Mouse (Mus musculus): ENCODE measurements around the gene Pnpla2. TPM values are rescaled to one million over a fixed set of nuclear protein-coding genes. Genes with fewer than 3 reads are reported as not detected.
"Not testable (repeated sequence)": the region's sequence is repeated elsewhere in the genome, so short reads cannot be mapped to it uniquely, and the experiment has no call there.

Gene Pnpla2
- 100 to 1,000 TPM; 265 to 357 TPM for total RNA-seq (2021)
- long read RNA-seq, experiment 1, transcript Pnpla2-203 (9 exons, 2,625 nt) = major isoform, 74 of 127 reads
- long read RNA-seq, experiment 1, partial matches to known transcripts = 51 of 127 reads
- long read RNA-seq, experiment 1, other reads (novel, unspliced or antisense) = 2 of 127 reads
- long read RNA-seq, experiment 2, transcript Pnpla2-203 (9 exons, 2,625 nt) = major isoform, 102 of 166 reads
- long read RNA-seq, experiment 2, partial matches to known transcripts = 60 of 166 reads
- long read RNA-seq, experiment 2, other reads (novel, unspliced or antisense) = 3 of 166 reads

- peak; percentile 95 for DNase-seq
Observed at GRCm38 (mm10) chr7:141454967-141455551, at the start of gene Pnpla2. Gene Pnpla2 (plus strand): TSS chr7:141455198.

- no peak for DNase-seq
Observed at GRCm38 (mm10) chr7:141405466-141405865, 49.5 kb upstream of the Pnpla2 start.

DNA sequence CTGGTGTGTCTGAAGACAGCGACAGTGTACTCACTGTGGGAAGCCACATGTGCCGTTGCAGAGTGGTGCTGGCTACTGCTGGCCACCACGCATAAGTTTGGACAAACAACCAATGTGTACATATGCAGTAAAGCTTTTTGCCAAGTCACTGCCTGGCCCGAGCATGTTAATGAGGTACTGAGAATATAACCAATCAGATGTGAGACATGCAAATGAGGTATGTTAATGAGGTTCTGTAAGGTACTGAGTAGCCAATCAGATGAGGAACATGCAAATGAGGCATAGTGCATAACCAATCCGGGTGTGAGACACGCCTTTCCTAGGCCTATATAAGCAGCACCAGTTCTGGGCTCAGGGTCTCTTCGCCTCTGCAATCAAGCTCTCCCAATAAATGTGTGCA is 47.3 kb upstream of the Pnpla2 start:
- DNase-seq = not testable (repeated sequence)

- DNase-seq = peak; percentile 72
Observed at GRCm38 (mm10) chr7:141408833-141409232, 46.2 kb upstream of the Pnpla2 start.

DNA sequence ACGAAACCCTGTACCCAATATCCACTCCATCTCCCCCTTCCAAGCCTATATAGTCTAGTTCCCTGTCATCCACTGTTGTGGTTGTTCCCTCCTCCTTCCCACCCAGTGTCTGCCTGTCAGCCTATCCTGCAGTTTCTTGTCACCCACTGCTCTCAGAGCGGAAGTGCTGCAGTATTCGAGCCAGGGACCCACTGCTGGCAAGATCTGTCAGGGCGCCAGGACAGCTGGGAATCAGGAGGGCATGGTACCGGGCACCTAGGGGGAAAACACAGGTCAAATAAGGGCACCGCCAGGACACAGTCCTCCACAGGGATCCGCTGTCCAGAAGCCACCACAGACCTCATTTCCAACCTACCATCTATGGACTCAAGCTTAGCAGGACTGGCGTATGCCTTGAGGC is 44.4 kb upstream of the Pnpla2 start:
- DNase-seq = no peak

DNA sequence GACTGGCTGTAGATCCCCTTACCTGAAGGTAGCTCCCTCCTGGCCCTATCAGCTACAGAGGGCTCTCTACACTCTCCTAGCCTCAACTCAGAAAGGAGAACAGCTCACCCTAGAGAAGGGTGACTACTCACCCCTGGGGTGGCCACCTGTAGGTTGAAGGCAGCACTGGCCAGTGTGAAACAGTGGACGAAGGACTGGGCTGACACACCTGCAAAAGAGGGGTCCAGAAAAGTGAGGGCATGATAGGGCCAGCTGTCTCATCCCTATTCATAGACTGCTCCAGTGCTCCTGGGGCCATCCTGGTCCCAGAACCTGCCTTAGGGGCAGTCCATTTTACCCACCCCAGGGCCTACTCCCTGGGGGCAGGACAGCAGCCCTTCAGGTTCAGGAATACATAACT is 43.3 kb upstream of the Pnpla2 start:
- no peak for DNase-seq

DNA sequence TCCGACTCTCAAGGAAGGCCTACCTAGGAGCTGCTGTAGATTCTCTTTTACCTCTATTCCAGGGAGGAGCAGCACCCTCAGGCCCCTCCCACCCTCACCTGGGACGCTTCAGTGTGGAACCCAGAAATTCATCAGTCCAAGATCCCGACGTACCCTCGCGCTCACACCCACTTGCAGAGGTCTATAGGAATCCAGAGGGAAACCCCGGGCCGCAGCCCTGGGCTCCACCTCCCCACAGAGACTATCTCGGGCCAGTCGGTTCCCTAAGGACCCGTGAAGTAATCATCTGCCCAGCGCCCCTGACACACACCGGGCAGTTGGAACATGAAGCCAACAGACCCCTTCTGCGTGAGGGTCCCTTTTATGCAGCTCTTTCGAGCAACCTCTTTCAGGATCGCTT is 41.7 kb upstream of the Pnpla2 start:
- DNase-seq = no peak

- DNase-seq = peak; percentile 99
Observed at GRCm38 (mm10) chr7:141413809-141414584, 41.0 kb upstream of the Pnpla2 start, which contains the start of gene Gatd1. Gene Gatd1 (minus strand): TSS chr7:141414136.

DNA sequence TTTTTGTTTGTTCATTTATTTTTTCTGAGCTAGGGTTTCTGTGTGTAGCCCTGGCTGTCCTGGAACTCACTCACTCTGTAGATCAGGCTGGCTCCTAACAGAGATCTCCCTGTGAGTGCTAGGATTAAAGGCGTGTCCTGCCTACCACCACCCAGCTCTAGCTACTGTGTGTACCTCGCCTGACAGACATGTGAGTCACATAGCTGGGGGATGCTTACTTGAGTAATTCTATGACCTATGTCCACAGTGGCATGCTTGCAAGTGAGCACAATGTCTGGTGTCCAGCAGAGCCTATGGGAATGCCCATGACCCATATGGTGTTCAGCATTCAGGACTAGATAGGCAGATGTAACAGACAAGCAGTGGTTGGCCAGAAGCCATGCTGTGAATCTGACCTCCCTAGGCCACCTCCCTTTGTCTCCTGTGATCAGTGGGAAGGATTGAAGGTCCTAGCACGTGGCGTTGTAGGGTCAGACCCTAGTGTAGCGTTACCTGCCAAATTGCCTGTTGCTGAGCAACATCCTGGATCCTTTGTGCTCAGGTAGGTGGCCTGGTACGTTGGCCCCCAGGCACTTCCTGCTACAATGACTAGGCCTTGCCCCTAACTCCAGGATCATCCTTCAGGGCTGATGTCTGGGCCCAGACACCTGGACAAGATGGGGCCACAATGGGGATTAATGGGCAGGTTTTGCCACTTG is 38.7 kb upstream of the Pnpla2 start:
- no peak for DNase-seq

- no peak for DNase-seq
Observed at GRCm38 (mm10) chr7:141417731-141418681, 37.0 kb upstream of the Pnpla2 start.

DNA sequence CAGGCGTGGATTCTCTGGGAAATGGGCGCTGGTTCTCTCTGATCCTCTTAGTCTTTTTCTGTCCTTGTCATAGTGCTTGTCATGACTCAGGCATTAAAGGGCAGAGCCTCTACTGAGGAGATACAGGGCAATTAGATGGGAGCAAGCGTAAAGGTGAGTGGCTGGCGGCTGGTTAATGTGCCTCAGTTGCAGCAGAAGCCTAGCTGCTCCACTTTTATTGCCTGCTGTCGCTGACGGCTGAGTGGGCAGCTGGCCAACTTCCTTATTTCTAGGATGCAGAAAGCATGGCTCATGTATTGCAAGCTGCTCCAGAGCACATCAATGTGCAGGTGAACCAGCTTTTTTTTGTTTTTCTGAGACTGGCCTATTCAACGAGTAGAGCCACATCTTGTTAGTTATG is 36.0 kb upstream of the Pnpla2 start:
- no peak for DNase-seq

DNA sequence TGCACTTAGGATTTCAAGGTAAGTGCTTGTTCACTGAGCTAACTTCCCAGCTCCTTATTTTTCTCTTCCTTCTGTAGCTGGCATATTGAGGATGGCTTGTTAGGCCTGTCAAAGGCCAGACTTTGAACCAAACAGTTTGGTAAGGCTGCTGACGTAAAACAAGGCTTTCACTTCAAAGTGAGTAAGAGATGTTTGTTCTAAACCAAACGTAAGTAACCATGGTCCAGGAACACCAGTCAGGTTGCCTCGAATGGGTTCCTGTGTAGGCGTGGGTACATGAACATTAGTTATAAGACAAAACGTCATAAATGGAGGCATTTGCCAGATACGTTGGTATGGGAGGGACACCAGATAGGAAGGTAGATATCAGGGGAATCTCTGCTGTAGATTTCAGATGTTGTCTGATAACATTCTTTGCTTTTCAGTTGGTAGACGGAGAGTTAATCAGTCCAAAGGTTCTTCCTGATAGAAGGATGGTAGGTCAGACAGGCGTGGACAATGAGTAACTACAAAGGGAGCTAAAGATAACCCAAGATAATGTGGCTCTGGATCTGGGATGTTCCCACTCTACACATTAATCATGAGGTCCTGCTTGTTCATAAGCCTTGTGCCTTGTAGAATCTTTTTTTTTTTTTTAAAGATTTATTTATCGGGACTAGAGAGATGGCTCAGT is 34.8 kb upstream of the Pnpla2 start:
- no peak for DNase-seq

GRCm38 (mm10) chr7:141423811-141424210 is 31.2 kb upstream of the Pnpla2 start:
- DNase-seq = no peak

DNA sequence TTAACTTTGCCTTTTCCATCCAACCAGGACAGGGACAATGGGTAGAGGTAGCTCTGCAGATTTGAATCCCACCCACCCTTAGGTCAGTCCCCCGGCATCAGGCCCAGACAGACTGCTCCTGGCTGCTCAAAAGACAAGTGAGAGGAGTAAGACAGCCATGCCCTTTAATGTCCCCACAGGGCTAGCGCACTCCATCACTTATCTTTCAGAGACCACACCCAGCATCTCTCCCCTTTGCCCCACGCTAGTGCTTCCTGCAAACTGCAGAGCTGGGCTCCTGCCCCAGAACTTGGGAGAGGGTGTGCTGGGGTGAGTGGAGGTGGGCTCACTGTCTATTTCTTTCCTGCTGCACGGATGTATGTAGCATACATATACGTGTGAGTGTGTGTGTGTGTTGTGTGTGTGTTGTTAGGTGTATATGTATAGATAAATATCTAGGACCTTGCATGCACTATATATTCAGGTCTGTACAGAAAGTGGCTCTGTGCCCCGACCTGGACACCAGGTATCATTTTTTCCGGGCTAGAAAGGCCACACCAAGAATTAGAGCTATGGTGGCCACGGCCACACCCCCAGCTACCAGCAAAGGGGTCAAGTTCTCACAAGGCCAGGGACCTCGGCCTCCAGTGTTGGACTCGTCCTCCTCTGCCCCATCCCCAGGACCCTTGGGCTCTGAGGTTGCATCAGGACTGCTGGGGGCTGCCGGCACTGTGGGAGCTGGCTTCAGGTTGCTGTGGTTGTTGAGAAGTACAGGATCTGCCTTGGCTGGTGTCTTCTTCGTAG is 27.9 kb upstream of the Pnpla2 start:
- no peak for DNase-seq

DNA sequence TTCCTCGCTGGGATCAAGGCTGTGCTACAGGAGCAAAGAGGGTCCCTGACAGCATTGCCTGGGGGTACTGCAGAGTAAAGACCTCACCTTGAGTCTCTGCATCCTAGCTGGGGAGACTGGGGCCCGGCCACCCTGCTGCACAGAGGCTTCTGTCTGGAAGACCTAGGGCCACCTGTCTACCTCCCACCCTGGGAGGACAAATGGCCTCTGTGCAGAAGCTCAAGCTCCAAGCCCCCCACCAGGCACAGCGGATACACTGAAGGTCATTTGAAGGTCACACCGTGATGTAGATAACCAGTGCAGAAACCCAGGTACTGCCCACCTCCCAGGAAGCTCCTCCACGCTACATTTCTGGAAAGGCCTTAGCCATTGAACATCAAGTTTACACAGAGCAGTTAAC is 26.3 kb upstream of the Pnpla2 start:
- no peak for DNase-seq

GRCm38 (mm10) chr7:141429310-141429709 is 25.7 kb upstream of the Pnpla2 start, which contains the start of gene Cend1:
Gene Cend1 (minus strand): TSS chr7:141429491.
- no peak for DNase-seq

GRCm38 (mm10) chr7:141429840-141430584 is 25.0 kb upstream of the Pnpla2 start:
- no peak for DNase-seq

- no peak for DNase-seq
Observed at GRCm38 (mm10) chr7:141430585-141431240, 24.3 kb upstream of the Pnpla2 start.

Data from gastrocnemius, postnatal 25 days (tissue).